Mouse (Mus musculus) embryonic facial prominence, embryonic 15.5 days (tissue): ENCODE data around the gene Sbno2. TPM values are rescaled to one million over a fixed set of nuclear protein-coding genes. Genes with fewer than 3 reads are reported as not detected.

Experiments used
- ATAC-seq: fragments of 200-750 bp; cut with Nextera tagmentation; 2 replicates; pipeline ENCODE4 v1.8.0; 2017; ENCODE audit warnings: low read depth, moderate TSS enrichment; ENCODE audit not compliant: insufficient number of reproducible peaks, low FRiP score, low TSS enrichment
- H3K27ac ChIP-seq: fragments of 300-500 bp; sonication (generic); replicated peaks from 2 replicates; pipeline ENCODE4 v1.5.1; 2015; ENCODE audit warnings: mild to moderate bottlenecking, inconsistent platforms
- H3K27me3 ChIP-seq: fragments of 300-500 bp; sonication (generic); 2 replicates; pipeline ENCODE4 v1.6.1; 2015; ENCODE audit warnings: inconsistent platforms
- H3K36me3 ChIP-seq: fragments of 300-500 bp; sonication (generic); 2 replicates; pipeline ENCODE4 v1.6.1; 2015; ENCODE audit warnings: mild to moderate bottlenecking, inconsistent platforms
- H3K4me1 ChIP-seq: fragments of 300-500 bp; sonication (generic); 2 replicates; pipeline ENCODE4 v1.6.1; 2015; ENCODE audit warnings: inconsistent platforms
- H3K4me2 ChIP-seq: fragments of 300-500 bp; sonication (generic); replicated peaks from 2 replicates; pipeline ENCODE4 v1.6.1; 2015; ENCODE audit warnings: mild to moderate bottlenecking, inconsistent platforms
- H3K4me3 ChIP-seq: fragments of 300-500 bp; sonication (generic); replicated peaks from 2 replicates; pipeline ENCODE4 v1.5.1; 2015; ENCODE audit warnings: mild to moderate bottlenecking, inconsistent platforms
- H3K9ac ChIP-seq: fragments of 300-500 bp; sonication (generic); 2 replicates; pipeline ENCODE4 v1.6.1; 2015; ENCODE audit warnings: inconsistent platforms
- H3K9me3 ChIP-seq: fragments of 300-500 bp; sonication (generic); replicated peaks from 2 replicates; pipeline ENCODE4 v1.6.1; 2016; ENCODE audit warnings: inconsistent platforms
- WGBS: fragments of 180-500 bp; shearing (Covaris S2); methylation state at CpG from one replicate; pipeline ENCODE4 v1.1.7; 2015; 5-methylcytosine and 5-hydroxymethylcytosine counted together
- polyA plus RNA-seq: library from polyadenylated mRNA; unstranded; fragments of >200 nt; fragmentation: Nextera tagmentation; extraction: Ambion mirVana; gene quantifications from 2 replicates; pipeline ENCODE4 v1.2.1, GENCODE M21; 2015

Gene Sbno2
- polyA plus RNA-seq, 1 experiment from 2014 or later = 19.4 TPM

- Histone ChIP-seq H3K36me3 (peaks cover 33% of the 10 kb centered on the region), H3K4me3 (peak overlapping the region; percentile 70), H3K27me3 (no peaks in the 10 kb centered on the region), H3K27ac (peak overlapping the region; percentile 95), H3K4me2 (peak overlapping the region; percentile 72), H3K9ac (peak overlapping the region; percentile 86), H3K9me3 (no peaks in the 10 kb centered on the region), H3K4me1 (peaks cover 32% of the 10 kb centered on the region)
- 1% methylated on average over 77 of the region's 77 CpGs for WGBS
- peak; percentile 27; the same call in 1 of the 2 replicates for ATAC-seq
Observed at GRCm38 (mm10) chr10:80053831-80054815, 51.2 kb downstream of the Sbno2 start.

GRCm38 (mm10) chr10:80053259-80053780, 52.1 kb downstream of the Sbno2 start:
- Histone ChIP-seq H3K36me3 (peaks cover 28% of the 10 kb centered on the region), H3K4me3 (peak overlapping the region; percentile 70), H3K4me2 (peak overlapping the region; percentile 72), H3K9ac (peak overlapping the region; percentile 86), H3K27me3 (no peaks in the 10 kb centered on the region), H3K4me1 (peaks cover 36% of the 10 kb centered on the region), H3K9me3 (no peaks in the 10 kb centered on the region), H3K27ac (peak overlapping the region; percentile 95)
- WGBS = under 1% methylated on average over 47 of the region's 47 CpGs
- ATAC-seq = peak; percentile 94

GRCm38 (mm10) chr10:80052374-80052764, 53.0 kb downstream of the Sbno2 start:
- no peak overlapping the region for H3K4me3 ChIP-seq
- H3K9ac ChIP-seq = no peak overlapping the region
- H3K4me1 ChIP-seq = peaks cover 46% of the 10 kb centered on the region
- no peak for ATAC-seq
- peaks cover 19% of the 10 kb centered on the region for H3K36me3 ChIP-seq
- H3K4me2 ChIP-seq = no peak overlapping the region
- WGBS = 80% methylated on average over 5 of the region's 5 CpGs
- peak overlapping the region; percentile 55 for H3K27ac ChIP-seq
- no peaks in the 10 kb centered on the region for H3K9me3 ChIP-seq
- H3K27me3 ChIP-seq = no peaks in the 10 kb centered on the region

GRCm38 (mm10) chr10:80051618-80052373, 53.6 kb downstream of the Sbno2 start:
- peaks cover 13% of the 10 kb centered on the region for H3K36me3 ChIP-seq
- no peak overlapping the region for H3K4me2 ChIP-seq
- ATAC-seq = no peak
- no peak overlapping the region for H3K9ac ChIP-seq
- peaks cover 52% of the 10 kb centered on the region for H3K4me1 ChIP-seq
- H3K9me3 ChIP-seq = no peaks in the 10 kb centered on the region
- 36% methylated on average over 14 of the region's 14 CpGs for WGBS
- H3K27ac ChIP-seq = peak overlapping the region; percentile 55
- no peaks in the 10 kb centered on the region for H3K27me3 ChIP-seq
- H3K4me3 ChIP-seq = no peak overlapping the region

- Histone ChIP-seq H3K4me1 (peaks cover 53% of the 10 kb centered on the region), H3K9ac (no peak overlapping the region)
- WGBS = 30% methylated on average over 15 of the region's 15 CpGs
Observed at GRCm38 (mm10) chr10:80050885-80051617, 54.3 kb downstream of the Sbno2 start.

GRCm38 (mm10) chr10:80050244-80050643, 55.1 kb downstream of the Sbno2 start:
- WGBS = 33% methylated on average over 6 of the region's 6 CpGs
- Histone ChIP-seq H3K27me3 (no peaks in the 10 kb centered on the region), H3K27ac (peak overlapping the region; percentile 73), H3K9me3 (no peaks in the 10 kb centered on the region), H3K4me3 (no peak overlapping the region), H3K4me2 (no peak overlapping the region), H3K36me3 (no peaks in the 10 kb centered on the region), H3K4me1 (peaks cover 49% of the 10 kb centered on the region), H3K9ac (no peak overlapping the region)
- no peak for ATAC-seq

More at GRCm38 (mm10) chr10:80050885-80051617, 54.3 kb downstream of the Sbno2 start:
- Histone ChIP-seq H3K27me3 (no peaks in the 10 kb centered on the region), H3K27ac (peak overlapping the region; percentile 51), H3K4me2 (no peak overlapping the region), H3K4me3 (no peak overlapping the region), H3K9me3 (no peaks in the 10 kb centered on the region), H3K36me3 (0 out of 2 replicates have a peak, but pooled peaks cover 7% of the 10 kb centered on the region)
- ATAC-seq = no peak

- no peak overlapping the region for H3K4me3 ChIP-seq
- no peak overlapping the region for H3K4me2 ChIP-seq
- no peaks in the 10 kb centered on the region for H3K36me3 ChIP-seq
- peaks cover 37% of the 10 kb centered on the region for H3K4me1 ChIP-seq
- WGBS = 44% methylated on average over 3 of the region's 3 CpGs
- H3K9me3 ChIP-seq = no peaks in the 10 kb centered on the region
- H3K9ac ChIP-seq = no peak overlapping the region
- peak overlapping the region; percentile 73 for H3K27ac ChIP-seq
- ATAC-seq = no peak
- no peaks in the 10 kb centered on the region for H3K27me3 ChIP-seq
Observed at GRCm38 (mm10) chr10:80048834-80049233, 56.5 kb downstream of the Sbno2 start.

- Histone ChIP-seq H3K4me3 (no peak overlapping the region), H3K4me2 (no peak overlapping the region), H3K4me1 (peaks cover 37% of the 10 kb centered on the region), H3K27ac (peak overlapping the region; percentile 73), H3K9me3 (no peaks in the 10 kb centered on the region), H3K9ac (no peak overlapping the region), H3K36me3 (no peaks in the 10 kb centered on the region), H3K27me3 (no peaks in the 10 kb centered on the region)
- WGBS = 24% methylated on average over 5 of the region's 5 CpGs
- no peak for ATAC-seq
Observed at GRCm38 (mm10) chr10:80048396-80048795, 57.0 kb downstream of the Sbno2 start.

GRCm38 (mm10) chr10:80047041-80047565, 58.3 kb downstream of the Sbno2 start, which contains the start of gene Gpx4:
Gpx4 (plus strand) TSS chr10:80047166.
- Histone ChIP-seq H3K4me1 (peaks cover 27% of the 10 kb centered on the region), H3K4me3 (no peak within 1 kb of the TSS), H3K4me2 (no peak within 1 kb of the TSS), H3K36me3 (no peaks in the 10 kb centered on the region), H3K27me3 (no peaks in the 10 kb centered on the region), H3K9me3 (no peaks in the 10 kb centered on the region), H3K9ac (no peak within 1 kb of the TSS), H3K27ac (peak within 1 kb of the TSS; percentile 73)
- ATAC-seq = no peak
- 50% methylated on average over 9 of the region's 9 CpGs for WGBS

- ATAC-seq = no peak
- H3K4me3 ChIP-seq = no peak overlapping the region
- no peaks in the 10 kb centered on the region for H3K27me3 ChIP-seq
- no peak overlapping the region for H3K9ac ChIP-seq
- H3K4me2 ChIP-seq = no peak overlapping the region
- no peaks in the 10 kb centered on the region for H3K9me3 ChIP-seq
- H3K4me1 ChIP-seq = peaks cover 25% of the 10 kb centered on the region
- no peaks in the 10 kb centered on the region for H3K36me3 ChIP-seq
- 77% methylated on average over 5 of the region's 5 CpGs for WGBS
- no peak overlapping the region for H3K27ac ChIP-seq
Observed at GRCm38 (mm10) chr10:80045766-80046165, 59.6 kb downstream of the Sbno2 start.
